Mouse (Mus musculus) CH12.LX (cell line): ENCODE measurements at regions not wholly inside any gene's neighbourhood (a gene's known extent, or its start where the extent isn't known, plus 50 kb on each side); places are given as distances from the start of the nearest gene placed in this dataset.

Experiments used
- NRF1 ChIP-seq: IDR thresholded peaks from 2 replicates; pipeline ENCODE4 v1.6.1; 2014; ENCODE audit warnings: low read depth, mild to moderate bottlenecking, inconsistent platforms, low read length, improper control_type of control experiment, moderate library complexity
- POLR2A ChIP-seq: IDR thresholded peaks from 2 replicates; pipeline ENCODE4 v1.6.1; 2011; ENCODE audit warnings: low read depth, mild to moderate bottlenecking, improper control_type of control experiment, low read length
- TCF12 ChIP-seq: IDR thresholded peaks from 2 replicates; pipeline ENCODE4 v1.6.1; 2014; ENCODE audit warnings: low read depth, mild to moderate bottlenecking, inconsistent platforms, low read length, improper control_type of control experiment

GRCm38 (mm10) chr1:127034748-127035147, 170.1 kb upstream of the Mgat5 start:
- TF ChIP-seq NRF1, result no peak
- no peak for TF ChIP-seq POLR2A
- TF ChIP-seq TCF12, result no peak
